Mouse (Mus musculus) layer of hippocampus, postnatal 36 days (tissue): ENCODE results near the gene 1110004F10Rik. TPM values are rescaled to one million over a fixed set of nuclear protein-coding genes. Genes with fewer than 3 reads are reported as not detected.

Experiments
- DNase-seq, 2 experiments: peaks; one replicate each; pipeline ENCODE4 v3.0.0; 2022
- total RNA-seq, 2 experiments: library from RNA; stranded (reverse); gene quantifications; 2 replicates each; pipeline ENCODE4 v1.2.3; 2021

1110004F10Rik gene
- total RNA-seq, 2 experiments from 2014 or later = 101 to 103 TPM

GRCm38 (mm10) chr7:116093466-116093850 lies 54.3 kb downstream of the 1110004F10Rik start:
- no peak for DNase-seq

- DNase-seq = no peak
Measured at GRCm38 (mm10) chr7:116099952-116100528, 60.8 kb downstream of the 1110004F10Rik start.

- no peak for DNase-seq
Measured at GRCm38 (mm10) chr7:116103091-116103490, 63.9 kb downstream of the 1110004F10Rik start.

- no peak for DNase-seq
Measured at GRCm38 (mm10) chr7:116110661-116111060, 71.5 kb downstream of the 1110004F10Rik start.

GRCm38 (mm10) chr7:116111546-116111945 lies 72.3 kb downstream of the 1110004F10Rik start:
- no peak for DNase-seq

GRCm38 (mm10) chr7:116115216-116115930 lies 76.2 kb downstream of the 1110004F10Rik start:
- no peak for DNase-seq

GRCm38 (mm10) chr7:116115991-116116390 lies 76.8 kb downstream of the 1110004F10Rik start:
- no peak for DNase-seq

GRCm38 (mm10) chr7:116119306-116119857 lies 80.2 kb downstream of the 1110004F10Rik start:
- DNase-seq = no peak

- no peak for DNase-seq
Measured at GRCm38 (mm10) chr7:116120737-116121136, 81.5 kb downstream of the 1110004F10Rik start.

- DNase-seq = no peak
Measured at GRCm38 (mm10) chr7:116121202-116121601, 82.0 kb downstream of the 1110004F10Rik start.

- DNase-seq = no peak
Measured at GRCm38 (mm10) chr7:116122981-116123596, 83.9 kb downstream of the 1110004F10Rik start.

GRCm38 (mm10) chr7:116123597-116123985 lies 84.4 kb downstream of the 1110004F10Rik start:
- no peak for DNase-seq

GRCm38 (mm10) chr7:116124057-116124456 lies 84.9 kb downstream of the 1110004F10Rik start:
- no peak for DNase-seq

- DNase-seq = no peak
Measured at GRCm38 (mm10) chr7:116125671-116126070, 86.5 kb downstream of the 1110004F10Rik start.

- DNase-seq = no peak
Measured at GRCm38 (mm10) chr7:116127052-116127451, 87.9 kb downstream of the 1110004F10Rik start.

- no peak for DNase-seq
Measured at GRCm38 (mm10) chr7:116128286-116128685, 89.1 kb downstream of the 1110004F10Rik start.

GRCm38 (mm10) chr7:116129374-116129773 lies 90.2 kb downstream of the 1110004F10Rik start:
- DNase-seq = no peak

- DNase-seq = no peak
Measured at GRCm38 (mm10) chr7:116131390-116131789, 92.2 kb downstream of the 1110004F10Rik start.

- peak; percentile 59 to 76 for DNase-seq
Measured at GRCm38 (mm10) chr7:116132078-116132477, 92.9 kb downstream of the 1110004F10Rik start.

GRCm38 (mm10) chr7:116134413-116135292 lies 95.5 kb downstream of the 1110004F10Rik start:
- DNase-seq = no peak

GRCm38 (mm10) chr7:116137149-116137548 lies 98.0 kb downstream of the 1110004F10Rik start:
- no peak for DNase-seq

GRCm38 (mm10) chr7:116137671-116138070 lies 98.5 kb downstream of the 1110004F10Rik start:
- DNase-seq = no peak
